Mouse (Mus musculus) small intestine, adult 2 months (tissue): ENCODE measurements around the gene Fam131c.

ENCODE experiments used
- CTCF ChIP-seq: fragments of 200-500 bp; IDR thresholded peaks from 2 replicates; pipeline ENCODE4 v1.5.1; 2012; ENCODE audit warnings: low read depth, mild to moderate bottlenecking, control low read depth, inconsistent platforms, low read length, moderate library complexity, mixed read lengths; ENCODE audit not compliant: insufficient replicate concordance, insufficient read length; ENCODE audit errors: extremely low read depth
- POLR2A ChIP-seq: fragments of 200-500 bp; IDR thresholded peaks from 2 replicates; pipeline ENCODE4 v1.6.1; 2012; ENCODE audit warnings: low read depth, mild to moderate bottlenecking, control low read depth, inconsistent platforms, low read length, moderate library complexity

DNA sequence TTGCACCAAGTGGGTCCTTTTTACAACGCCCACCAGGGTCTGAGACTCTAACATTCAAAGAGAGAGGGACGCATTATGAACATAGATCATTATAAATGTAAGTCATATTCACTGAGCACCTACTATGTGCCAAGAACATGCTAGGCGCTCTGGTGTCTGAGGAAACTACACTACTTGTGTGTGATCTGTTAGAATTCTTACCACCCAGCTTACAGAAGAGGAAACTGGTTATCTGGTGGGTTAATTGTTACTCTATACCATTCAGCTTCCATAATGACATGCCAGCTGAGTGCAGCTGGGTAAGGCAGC, 37.2 kb downstream of the Fam131c start:
- TF ChIP-seq POLR2A (no peak), CTCF (no peak)
